In genomic region chr9:96916076-96916475, GRCm38 (mm10) we compare ENCODE assay signal across 11 mouse cellular contexts. TPM values are rescaled to one million over a fixed set of nuclear protein-coding genes. Genes with fewer than 3 reads are reported as not detected.
DNase-seq lines count a peak whose midpoint lies in the region; ATAC-seq and TF ChIP-seq lines count a peak whose summit lies in the region.
"Had no signal": no experiment of that assay in that cellular context is flagged by ENCODE, and none has a peak within 500 bp of the region (broad histone marks: within the 10 kb centered on the region; RNA-seq: fewer than 3 reads in every experiment).

No protein-coding gene starts in this region.

- H3K4me2 ChIP-seq in heart, embryonic 12.5 days, result no peak overlapping the region
- no peak overlapping the region for H3K4me2 ChIP-seq in heart, embryonic 11.5 days
- H3K4me2 ChIP-seq in kidney, postnatal 0 days (ENCODE audit: low read length), result no peak overlapping the region
- no peak overlapping the region for H3K4me2 ChIP-seq in embryonic facial prominence, embryonic 14.5 days (ENCODE audit: low read depth, low read length)
- no peak overlapping the region for H3K4me2 ChIP-seq in midbrain, embryonic 14.5 days (ENCODE audit: low read length)
- H3K4me2 ChIP-seq: embryonic facial prominence, embryonic 15.5 days; limb, embryonic 15.5 days had no signal

- TF ChIP-seq CTCF in kidney, postnatal 0 days (IDR thresholded peaks at IDR 0.05; ENCODE audit: low read depth), result no peak

- WGBS in heart, embryonic 12.5 days, result 45% methylated on average over 7 of the region's 7 CpGs
- 41% methylated on average over 7 of the region's 7 CpGs for WGBS in heart, embryonic 11.5 days (ENCODE audit: insufficient replicate concordance)
- WGBS in kidney, postnatal 0 days, result 37% methylated on average over 7 of the region's 7 CpGs
- WGBS in embryonic facial prominence, embryonic 14.5 days, result 42% methylated on average over 7 of the region's 7 CpGs
- 60% methylated on average over 7 of the region's 7 CpGs for WGBS in midbrain, embryonic 14.5 days

- ATAC-seq in heart, embryonic 12.5 days (ENCODE audit: insufficient number of reproducible peaks, low FRiP score), result no peak
- ATAC-seq in heart, embryonic 11.5 days (replicated peaks; ENCODE audit: insufficient number of reproducible peaks, low FRiP score, low TSS enrichment), result no peak
- peak; percentile 58 for ATAC-seq in kidney, postnatal 0 days (replicated peaks; ENCODE audit: low FRiP score, low read depth)
- 0 out of 2 replicates have a peak, but pooled peaks have one; percentile 30 for ATAC-seq in embryonic facial prominence, embryonic 14.5 days (ENCODE audit: low read depth)
- ATAC-seq in midbrain, embryonic 14.5 days (ENCODE audit: low FRiP score, low TSS enrichment), result 0 out of 2 replicates have a peak, but pooled peaks have one; percentile 35
- ATAC-seq in granulocyte monocyte progenitor cell, adult 5-6 weeks (replicated peaks; ENCODE audit: poor library complexity, severe bottlenecking), result no peak

- H3K9me3 ChIP-seq in heart, embryonic 12.5 days (replicated peaks), result peaks cover 7% of the 10 kb centered on the region
- 0 out of 2 replicates have a peak, but pooled peaks cover 2% of the 10 kb centered on the region for H3K9me3 ChIP-seq in heart, embryonic 11.5 days (replicated peaks; ENCODE audit: control insufficient read depth, low read length)
- no peaks in the 10 kb centered on the region for H3K9me3 ChIP-seq in kidney, postnatal 0 days (replicated peaks; ENCODE audit: low read length)
- no peaks in the 10 kb centered on the region for H3K9me3 ChIP-seq in embryonic facial prominence, embryonic 14.5 days (ENCODE audit: control insufficient read depth, low read length)
- H3K9me3 ChIP-seq in midbrain, embryonic 14.5 days (ENCODE audit: control insufficient read depth, low read length), result no peaks in the 10 kb centered on the region
- H3K9me3 ChIP-seq: embryonic facial prominence, embryonic 15.5 days; limb, embryonic 15.5 days had no signal

- H3K27me3 ChIP-seq in heart, embryonic 12.5 days (replicated peaks), result no peaks in the 10 kb centered on the region
- no peaks in the 10 kb centered on the region for H3K27me3 ChIP-seq in heart, embryonic 11.5 days (ENCODE audit: control insufficient read depth, insufficient read depth, low read length)
- H3K27me3 ChIP-seq in kidney, postnatal 0 days (ENCODE audit: insufficient read depth, low read length), result no peaks in the 10 kb centered on the region
- no peaks in the 10 kb centered on the region for H3K27me3 ChIP-seq in embryonic facial prominence, embryonic 14.5 days (replicated peaks; ENCODE audit: control insufficient read depth, insufficient read depth, low read length)
- no peaks in the 10 kb centered on the region for H3K27me3 ChIP-seq in midbrain, embryonic 14.5 days (ENCODE audit: control insufficient read depth, insufficient read depth, low read length)
- H3K27me3 ChIP-seq: embryonic facial prominence, embryonic 15.5 days; limb, embryonic 15.5 days had no signal

- no peak for DNase-seq in kidney, postnatal 0 days (ENCODE audit: low spot score)
- no peak for DNase-seq in kidney, postnatal 25 days
- DNase-seq in embryonic facial prominence, embryonic 14.5 days (ENCODE audit: low spot score), result no peak
- DNase-seq in midbrain, embryonic 14.5 days, result no peak
- DNase-seq in embryo, embryonic 11 days, result no peak

- no peak overlapping the region for H3K27ac ChIP-seq in heart, embryonic 12.5 days (ENCODE audit: poor library complexity, severe bottlenecking)
- H3K27ac ChIP-seq in heart, embryonic 11.5 days (ENCODE audit: low read depth, low read length), result no peak overlapping the region
- H3K27ac ChIP-seq in kidney, postnatal 0 days, result no peak overlapping the region
- H3K27ac ChIP-seq in embryonic facial prominence, embryonic 14.5 days (replicated peaks; ENCODE audit: low read depth, low read length), result no peak overlapping the region
- no peak overlapping the region for H3K27ac ChIP-seq in midbrain, embryonic 14.5 days (replicated peaks; ENCODE audit: low read depth, low read length)
- H3K27ac ChIP-seq: embryonic facial prominence, embryonic 15.5 days; heart, adult 2 months; limb, embryonic 15.5 days had no signal

- H3K4me3 ChIP-seq in heart, embryonic 12.5 days, result no peak overlapping the region
- H3K4me3 ChIP-seq in heart, embryonic 11.5 days (ENCODE audit: low read depth, low read length), result no peak overlapping the region
- no peak overlapping the region for H3K4me3 ChIP-seq in kidney, postnatal 0 days (replicated peaks; ENCODE audit: low read depth, low read length)
- H3K4me3 ChIP-seq in embryonic facial prominence, embryonic 14.5 days (ENCODE audit: low read depth, low read length), result no peak overlapping the region
- H3K4me3 ChIP-seq in midbrain, embryonic 14.5 days (replicated peaks; ENCODE audit: low read depth, low read length), result no peak overlapping the region
- H3K4me3 ChIP-seq: embryonic facial prominence, embryonic 15.5 days; heart, adult 2 months; limb, embryonic 15.5 days had no signal

- H3K36me3 ChIP-seq in heart, embryonic 12.5 days, result no peaks in the 10 kb centered on the region
- no peaks in the 10 kb centered on the region for H3K36me3 ChIP-seq in heart, embryonic 11.5 days (ENCODE audit: control insufficient read depth, insufficient read depth, low read length)
- no peaks in the 10 kb centered on the region for H3K36me3 ChIP-seq in kidney, postnatal 0 days (ENCODE audit: insufficient read depth, low read length)
- H3K36me3 ChIP-seq in embryonic facial prominence, embryonic 14.5 days (ENCODE audit: control insufficient read depth, insufficient read depth, low read length), result no peaks in the 10 kb centered on the region
- H3K36me3 ChIP-seq in midbrain, embryonic 14.5 days (ENCODE audit: control insufficient read depth, insufficient read depth, low read length), result no peaks in the 10 kb centered on the region
- H3K36me3 ChIP-seq: embryonic facial prominence, embryonic 15.5 days; limb, embryonic 15.5 days had no signal

- peaks cover 9% of the 10 kb centered on the region for H3K4me1 ChIP-seq in heart, embryonic 12.5 days (replicated peaks)
- H3K4me1 ChIP-seq in heart, embryonic 11.5 days (ENCODE audit: control insufficient read depth, insufficient read depth, low read length), result no peaks in the 10 kb centered on the region
- no peaks in the 10 kb centered on the region for H3K4me1 ChIP-seq in kidney, postnatal 0 days (replicated peaks; ENCODE audit: insufficient read depth, low read length)
- peaks cover 3% of the 10 kb centered on the region; the same call in 1 of the 2 replicates for H3K4me1 ChIP-seq in embryonic facial prominence, embryonic 14.5 days (ENCODE audit: control insufficient read depth, insufficient read depth, low read length)
- H3K4me1 ChIP-seq in midbrain, embryonic 14.5 days (ENCODE audit: control insufficient read depth, insufficient read depth, low read length), result no peaks in the 10 kb centered on the region
- H3K4me1 ChIP-seq: embryonic facial prominence, embryonic 15.5 days; limb, embryonic 15.5 days had no signal

- 0 out of 2 replicates have a peak overlapping the region, but pooled peaks have one; percentile 14 for H3K9ac ChIP-seq in heart, embryonic 12.5 days
- no peak overlapping the region for H3K9ac ChIP-seq in heart, embryonic 11.5 days (ENCODE audit: low read depth, low read length)
- H3K9ac ChIP-seq in kidney, postnatal 0 days (ENCODE audit: low read depth, low read length), result no peak overlapping the region
- no peak overlapping the region for H3K9ac ChIP-seq in embryonic facial prominence, embryonic 14.5 days (ENCODE audit: low read depth, low read length)
- H3K9ac ChIP-seq in midbrain, embryonic 14.5 days (replicated peaks; ENCODE audit: low read length), result no peak overlapping the region
- H3K9ac ChIP-seq: embryonic facial prominence, embryonic 15.5 days; limb, embryonic 15.5 days had no signal

RNA-seq across cellular contexts. Expression of gene Pxylp1, which starts 23.6 kb away (rescaled TPM):
- polyA plus RNA-seq in heart, embryonic 12.5 days (2016; fragmentation: Nextera tagmentation; extraction: Ambion mirVana), result 36.9 and 37.3 TPM in 2 replicates
- 31.3 and 33.7 TPM in 2 replicates for polyA plus RNA-seq in heart, embryonic 11.5 days (2014; fragmentation: Nextera tagmentation; extraction: Ambion mirVana)
- 13.8 and 15.7 TPM in 2 replicates for polyA plus RNA-seq in kidney, postnatal 0 days (2015; fragmentation: Nextera tagmentation; extraction: Ambion mirVana)
- 31.4 and 34.7 TPM in 2 replicates for polyA plus RNA-seq in embryonic facial prominence, embryonic 14.5 days (2014; fragmentation: Nextera tagmentation; extraction: Ambion mirVana)
- polyA plus RNA-seq in midbrain, embryonic 14.5 days (2014; fragmentation: Nextera tagmentation; extraction: Ambion mirVana), result 52.7 and 66.1 TPM in 2 replicates
- 78.2 and 85.4 TPM in 2 replicates for total RNA-seq in granulocyte monocyte progenitor cell, adult 5-6 weeks (2014; fragmentation: Nextera tagmentation)
- 60.4 and 80.7 TPM in 2 replicates for total RNA-seq in granulocyte monocyte progenitor cell, adult 5-6 weeks (2017)

Comparison
In these comparisons a context has a peak if more than half of its experiments do, and no peak if none do; other contexts are left out.
1. ATAC-seq: peak in kidney, postnatal 0 days (single experiment), embryonic facial prominence, embryonic 14.5 days (single experiment) and midbrain, embryonic 14.5 days (single experiment); none in heart, embryonic 12.5 days (single experiment), heart, embryonic 11.5 days (single experiment) and granulocyte monocyte progenitor cell, adult 5-6 weeks (single experiment).